Comparison of ENCODE assay signal across 7 mouse cellular contexts in the genomic region with DNA sequence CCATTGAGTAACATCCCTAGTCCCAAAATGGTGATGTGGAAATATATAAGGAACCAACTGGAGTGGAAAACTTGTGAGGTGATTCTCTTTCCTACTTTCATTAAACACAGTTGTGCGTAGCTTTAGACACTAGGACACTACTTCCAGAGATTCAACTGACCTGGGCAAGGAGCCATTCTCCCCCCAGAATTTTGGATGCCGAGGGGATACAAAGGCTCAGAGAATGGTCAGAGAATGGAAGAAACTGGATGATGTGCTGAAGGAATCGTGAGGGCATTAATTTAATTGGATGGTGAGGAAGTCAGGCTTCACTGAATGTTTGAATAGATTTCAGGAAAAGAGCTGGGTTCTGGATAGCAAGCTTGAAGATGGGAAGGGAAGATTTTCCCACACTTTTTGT. TPM values are rescaled to one million over a fixed set of nuclear protein-coding genes. Genes with fewer than 3 reads are reported as not detected.
DNase-seq lines count a peak whose midpoint lies in the region; ATAC-seq and TF ChIP-seq lines count a peak whose summit lies in the region.

No protein-coding gene starts in this region.

- no peaks in the 10 kb centered on the region for H3K9me3 ChIP-seq in lung, embryonic 15.5 days
- H3K9me3 ChIP-seq in forebrain, embryonic 10.5 days = no peaks in the 10 kb centered on the region
- no peaks in the 10 kb centered on the region for H3K9me3 ChIP-seq in limb, embryonic 12.5 days

- intact Hi-C loops in gastrocnemius, postnatal 14 days (cut with DNase I; ENCODE audit: low total_unique reads) = no loop called here

- no peaks in the 10 kb centered on the region for H3K27me3 ChIP-seq in lung, embryonic 15.5 days
- H3K27me3 ChIP-seq in forebrain, embryonic 10.5 days (ENCODE audit: poor library complexity, severe bottlenecking) = no peaks in the 10 kb centered on the region
- H3K27me3 ChIP-seq in limb, embryonic 12.5 days = no peaks in the 10 kb centered on the region
- no peaks in the 10 kb centered on the region for H3K27me3 ChIP-seq in small intestine, adult 2 months (ENCODE audit: control insufficient read depth, insufficient read depth, low read length)

- DNase-seq in lung, postnatal 25 days (ENCODE audit: low spot score) = no peak
- no peak for DNase-seq in forebrain, embryonic 10.5 days (ENCODE audit: extremely low spot score, low spot score)
- DNase-seq in gastrocnemius, postnatal 14 days = no peak
- no peak for DNase-seq in layer of hippocampus, postnatal 25 days (ENCODE audit: extremely low spot score in 1 of 2, low spot score in 1 of 2)

- H3K27ac ChIP-seq in lung, embryonic 15.5 days = peak overlapping the region; percentile 100
- peak overlapping the region; percentile 99 for H3K27ac ChIP-seq in forebrain, embryonic 10.5 days
- H3K27ac ChIP-seq in limb, embryonic 12.5 days = peak overlapping the region; percentile 99
- peak overlapping the region; percentile 61 for H3K27ac ChIP-seq in small intestine, adult 2 months (ENCODE audit: insufficient read depth, low read depth, low read length)

- TF ChIP-seq POLR2A in small intestine, adult 2 months (IDR thresholded peaks at IDR 0.05; ENCODE audit: low read depth, low read length) = no peak

- H3K4me1 ChIP-seq in lung, embryonic 15.5 days = peaks cover 34% of the 10 kb centered on the region
- peaks cover 35% of the 10 kb centered on the region for H3K4me1 ChIP-seq in forebrain, embryonic 10.5 days
- H3K4me1 ChIP-seq in limb, embryonic 12.5 days (replicated peaks) = peaks cover 32% of the 10 kb centered on the region
- peaks cover 15% of the 10 kb centered on the region; the same call in 1 of the 2 replicates for H3K4me1 ChIP-seq in small intestine, adult 2 months (ENCODE audit: control insufficient read depth, insufficient read depth, insufficient read length, low read length)

- WGBS in lung, embryonic 15.5 days = 22% methylated on average over 3 of the region's 3 CpGs
- WGBS in forebrain, embryonic 10.5 days = 29% methylated on average over 3 of the region's 3 CpGs
- WGBS in limb, embryonic 12.5 days = 40% methylated on average over 3 of the region's 3 CpGs
- 16% methylated on average over 3 of the region's 3 CpGs for WGBS in small intestine, adult 2 months

- no peaks in the 10 kb centered on the region for H3K36me3 ChIP-seq in lung, embryonic 15.5 days
- H3K36me3 ChIP-seq in forebrain, embryonic 10.5 days (replicated peaks) = no peaks in the 10 kb centered on the region
- H3K36me3 ChIP-seq in limb, embryonic 12.5 days = no peaks in the 10 kb centered on the region
- no peaks in the 10 kb centered on the region; the same call in 1 of the 2 replicates for H3K36me3 ChIP-seq in small intestine, adult 2 months (ENCODE audit: control insufficient read depth, insufficient read depth, low read length)

- peak overlapping the region; percentile 75 for H3K4me2 ChIP-seq in lung, embryonic 15.5 days
- peak overlapping the region; percentile 74 for H3K4me2 ChIP-seq in limb, embryonic 12.5 days

- H3K4me3 ChIP-seq in lung, embryonic 15.5 days = peak overlapping the region; percentile 98
- H3K4me3 ChIP-seq in forebrain, embryonic 10.5 days = peak overlapping the region; percentile 89
- peak overlapping the region; percentile 97 for H3K4me3 ChIP-seq in limb, embryonic 12.5 days (replicated peaks)
- peak overlapping the region; percentile 93 for H3K4me3 ChIP-seq in small intestine, adult 2 months (ENCODE audit: low read depth, low read length)

- ATAC-seq in lung, embryonic 15.5 days (ENCODE audit: borderline replicate concordance, extremely low read depth, low FRiP score, low TSS enrichment) = no peak
- ATAC-seq in limb, embryonic 12.5 days (ENCODE audit: insufficient number of reproducible peaks, insufficient read depth, low FRiP score, low TSS enrichment, low read depth) = no peak

- H3K9ac ChIP-seq in lung, embryonic 15.5 days = peak overlapping the region; percentile 66
- H3K9ac ChIP-seq in limb, embryonic 12.5 days (replicated peaks) = peak overlapping the region; percentile 98

- TF ChIP-seq CTCF in small intestine, adult 2 months (IDR thresholded peaks at IDR 0.05; ENCODE audit: extremely low read depth, insufficient read length, insufficient replicate concordance, low read depth, low read length) = no peak

RNA-seq across cellular contexts. Expression of gene Nr2c2, which starts 1.5 kb away (rescaled TPM):
- polyA plus RNA-seq in lung, embryonic 15.5 days (2015; fragmentation: Nextera tagmentation; extraction: Ambion mirVana) = 23.1 and 26.2 TPM in 2 replicates
- 17.3 and 19.6 TPM in 2 replicates for polyA plus RNA-seq in forebrain, embryonic 10.5 days (2016; fragmentation: Nextera tagmentation; extraction: Ambion mirVana)
- 24.6 and 33.4 TPM in 2 replicates for polyA plus RNA-seq in limb, embryonic 12.5 days (2016; fragmentation: Nextera tagmentation; extraction: Ambion mirVana)
- polyA plus RNA-seq in small intestine, adult 2 months (2012; rRNA removed) = 5.2 and 12.5 TPM in 2 replicates
- 10 to 100 TPM; 20.4 to 24.0 TPM for total RNA-seq in gastrocnemius, postnatal 14 days (2021)
- total RNA-seq in layer of hippocampus, postnatal 25 days (2021) = 10 to 100 TPM; 84.3 to 90.7 TPM
